Comparison of ENCODE assay signal across 1 mouse cellular context in genomic region chr12:28714822-28715632, GRCm38 (mm10).
TF ChIP-seq lines count a peak whose summit lies in the region.

No protein-coding gene starts in this region.

TF ChIP-seq in CH12.LX, 34 proteins besides CTCF, POLR2A, EP300 and RAD21:
- no peak for TF ChIP-seq MEF2A (IDR thresholded peaks at IDR 0.05; ENCODE audit: borderline replicate concordance, low read depth, low read length)
- no peak for TF ChIP-seq MAFK (IDR thresholded peaks at IDR 0.05; ENCODE audit: insufficient replicate concordance, low read length)
- no peak for TF ChIP-seq KAT2A (IDR thresholded peaks at IDR 0.05; ENCODE audit: insufficient replicate concordance, low read length)
- no peak for TF ChIP-seq SMC3 (IDR thresholded peaks at IDR 0.05; ENCODE audit: low read depth, low read length)
- TF ChIP-seq ETS1 (conservative IDR thresholded peaks at IDR 0.05; ENCODE audit: low read depth, low read length) = peak; percentile 15; the same call in 1 of the 2 replicates
- TF ChIP-seq PAX5 (IDR thresholded peaks at IDR 0.05; ENCODE audit: low read length) = no peak
- peak; percentile 65 for TF ChIP-seq BHLHE40 (IDR thresholded peaks at IDR 0.05; ENCODE audit: low read depth, low read length)
- no peak for TF ChIP-seq USF2 (conservative IDR thresholded peaks at IDR 0.05; ENCODE audit: low read depth, low read length)
- no peak for TF ChIP-seq NRF1 (IDR thresholded peaks at IDR 0.05; ENCODE audit: low read depth, low read length)
- no peak for TF ChIP-seq MXI1 (IDR thresholded peaks at IDR 0.05; ENCODE audit: low read depth, low read length)
- no peak for TF ChIP-seq GABPA (IDR thresholded peaks at IDR 0.05; ENCODE audit: insufficient replicate concordance, low read depth, low read length)
